Mouse (Mus musculus) heart, embryonic 16.5 days (tissue): ENCODE data around the gene Camk1d. TPM values are rescaled to one million over a fixed set of nuclear protein-coding genes. Genes with fewer than 3 reads are reported as not detected.

ENCODE experiments used
- ATAC-seq: fragments of 200-750 bp; cut with Nextera tagmentation; replicated peaks from 2 replicates; pipeline ENCODE4 v1.8.0; 2017; ENCODE audit warnings: moderate number of reproducible peaks; ENCODE audit not compliant: insufficient read depth, low FRiP score; ENCODE audit errors: extremely low read depth
- H3K27ac ChIP-seq: fragments of 300-500 bp; sonication (generic); 2 replicates; pipeline ENCODE4 v1.5.1; 2014; ENCODE audit warnings: mild to moderate bottlenecking, low read length, control low read depth, moderate library complexity
- H3K27me3 ChIP-seq: fragments of 300-500 bp; sonication (generic); 2 replicates; pipeline ENCODE4 v1.6.1; 2014; ENCODE audit warnings: low read length, mixed read lengths; ENCODE audit not compliant: control insufficient read depth, insufficient read depth
- H3K36me3 ChIP-seq: fragments of 300-500 bp; sonication (generic); 2 replicates; pipeline ENCODE4 v1.6.1; 2014; ENCODE audit not compliant: control insufficient read depth, insufficient read depth
- H3K4me1 ChIP-seq: fragments of 300-500 bp; sonication (generic); 2 replicates; pipeline ENCODE4 v1.6.1; 2014; ENCODE audit warnings: low read length, mixed read lengths; ENCODE audit not compliant: control insufficient read depth, insufficient read depth
- H3K4me2 ChIP-seq: fragments of 300-500 bp; sonication (generic); 2 replicates; pipeline ENCODE4 v1.6.1; 2014; ENCODE audit warnings: low read depth, mild to moderate bottlenecking, control low read depth, low read length
- H3K4me3 ChIP-seq: fragments of 300-500 bp; sonication (generic); 2 replicates; pipeline ENCODE4 v1.5.1; 2014; ENCODE audit warnings: mild to moderate bottlenecking, control low read depth, low read length
- H3K9ac ChIP-seq: fragments of 300-500 bp; sonication (generic); 2 replicates; pipeline ENCODE4 v1.6.1; 2014; ENCODE audit warnings: low read length, control low read depth
- H3K9me3 ChIP-seq: fragments of 300-500 bp; sonication (generic); replicated peaks from 2 replicates; pipeline ENCODE4 v1.6.1; 2016; ENCODE audit warnings: low read length; ENCODE audit not compliant: control insufficient read depth
- WGBS: fragments of 180-500 bp; shearing (Covaris S2); extraction: QIAGEN DNeasy Blood & Tissue Kit; methylation state at CpG from one replicate; pipeline ENCODE4 v1.1.7; 2014; 5-methylcytosine and 5-hydroxymethylcytosine counted together
- polyA plus RNA-seq: library from polyadenylated mRNA; unstranded; fragments of >200 nt; fragmentation: Nextera tagmentation; extraction: Ambion mirVana; gene quantifications from 2 replicates; pipeline ENCODE4 v1.2.1, GENCODE M21; 2015

Gene Camk1d
- polyA plus RNA-seq, 1 experiment from 2014 or later: 5.9 TPM

- Histone ChIP-seq H3K27ac (no peak overlapping the region), H3K4me3 (no peak overlapping the region), H3K9ac (no peak overlapping the region), H3K4me1 (no peaks in the 10 kb centered on the region), H3K27me3 (no peaks in the 10 kb centered on the region), H3K4me2 (no peak overlapping the region), H3K9me3 (no peaks in the 10 kb centered on the region), H3K36me3 (no peaks in the 10 kb centered on the region)
- WGBS: 66% methylated on average over 8 of the region's 8 CpGs
- ATAC-seq: no peak
Observed at GRCm38 (mm10) chr2:5321660-5322295, 392.5 kb downstream of the Camk1d start.

DNA sequence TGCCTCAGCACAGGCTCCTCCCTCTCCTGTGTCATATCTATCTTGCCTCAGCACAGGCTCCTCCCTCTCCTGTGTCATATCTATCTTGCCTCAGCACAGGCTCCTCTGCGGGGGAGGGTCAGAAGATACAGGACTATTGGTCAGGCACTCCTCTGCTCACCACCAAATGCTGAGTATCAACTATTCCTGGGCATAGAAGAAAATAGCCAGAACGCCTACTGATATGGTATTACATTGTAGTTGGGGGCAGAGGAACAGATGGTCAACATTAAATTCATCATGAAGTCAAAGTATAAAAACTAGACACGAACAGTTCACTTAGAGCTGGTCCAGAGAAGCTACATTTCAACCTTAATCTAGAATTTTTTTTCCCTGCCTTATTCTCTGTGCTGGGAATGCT, 395.2 kb downstream of the Camk1d start:
- Histone ChIP-seq H3K27ac (no peak overlapping the region), H3K4me2 (no peak overlapping the region), H3K36me3 (no peaks in the 10 kb centered on the region), H3K9ac (no peak overlapping the region), H3K4me3 (no peak overlapping the region), H3K9me3 (no peaks in the 10 kb centered on the region), H3K27me3 (no peaks in the 10 kb centered on the region), H3K4me1 (peaks cover 2% of the 10 kb centered on the region)
- no peak for ATAC-seq
- whole genome bisulfite sequencing: 83% methylated on average over 3 of the region's 3 CpGs

DNA sequence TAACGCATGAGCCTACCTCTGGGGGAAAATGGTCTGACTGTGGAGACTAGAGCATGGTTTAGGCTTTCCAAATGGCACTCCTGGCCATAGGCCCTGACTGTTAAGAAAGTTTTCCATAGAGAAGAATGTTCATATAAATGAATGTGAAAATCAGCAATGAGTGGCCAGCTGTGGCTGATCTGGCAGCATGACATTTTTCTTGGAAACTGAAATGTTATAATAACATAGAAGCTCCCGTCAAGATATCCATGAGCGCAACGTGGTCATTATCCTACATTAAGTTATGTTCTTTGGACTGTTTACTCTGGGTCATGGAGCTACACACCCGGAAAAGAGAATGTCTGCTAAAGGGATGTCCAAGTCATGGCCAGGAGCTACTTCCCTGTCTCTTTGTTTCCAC, 397.6 kb downstream of the Camk1d start:
- ATAC-seq: no peak
- WGBS: 73% methylated on average over 5 of the region's 5 CpGs
- H3K4me1 ChIP-seq: peaks cover 2% of the 10 kb centered on the region

GRCm38 (mm10) chr2:5316217-5316616, 398.1 kb downstream of the Camk1d start:
- Histone ChIP-seq H3K4me2 (no peak overlapping the region), H3K27ac (no peak overlapping the region), H3K9me3 (no peaks in the 10 kb centered on the region), H3K4me3 (no peak overlapping the region), H3K36me3 (no peaks in the 10 kb centered on the region), H3K9ac (no peak overlapping the region), H3K4me1 (peaks cover 2% of the 10 kb centered on the region), H3K27me3 (no peaks in the 10 kb centered on the region)
- ATAC-seq: no peak
- WGBS: 72% methylated on average over 4 of the region's 4 CpGs

More for the DNA sequence above, 397.6 kb downstream of the Camk1d start:
- Histone ChIP-seq H3K36me3 (no peaks in the 10 kb centered on the region), H3K4me2 (no peak overlapping the region), H3K9me3 (no peaks in the 10 kb centered on the region), H3K27ac (no peak overlapping the region), H3K27me3 (no peaks in the 10 kb centered on the region), H3K4me3 (no peak overlapping the region), H3K9ac (no peak overlapping the region)

DNA sequence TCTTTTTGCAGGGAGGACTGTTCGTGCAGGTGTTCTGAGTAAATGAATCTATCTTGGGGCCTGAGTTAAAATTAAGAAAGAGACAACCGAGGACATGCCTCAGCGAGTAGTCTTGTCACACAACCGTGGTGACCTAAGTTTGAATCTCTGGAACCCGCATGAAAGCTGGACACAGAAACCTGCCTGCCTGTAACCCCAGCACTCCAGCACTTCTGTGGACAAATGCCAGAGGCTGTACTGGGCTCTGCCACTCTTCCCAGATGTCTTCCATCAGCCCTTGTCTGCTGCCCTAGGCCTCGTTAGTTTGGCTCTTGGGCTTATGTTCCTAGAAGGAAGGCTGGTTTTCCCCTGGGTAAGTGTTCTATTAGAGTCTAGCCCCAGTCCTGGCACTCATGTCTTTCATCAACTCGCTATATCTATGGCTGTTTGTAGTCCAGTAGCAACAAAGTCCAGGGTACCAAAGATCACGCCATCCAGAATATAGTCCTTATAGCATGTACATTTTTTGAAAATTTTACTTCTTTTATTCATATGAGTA, 399.0 kb downstream of the Camk1d start:
- WGBS: 68% methylated on average over 8 of the region's 8 CpGs
- no peak overlapping the region for H3K27ac ChIP-seq
- H3K4me3 ChIP-seq: no peak overlapping the region

DNA sequence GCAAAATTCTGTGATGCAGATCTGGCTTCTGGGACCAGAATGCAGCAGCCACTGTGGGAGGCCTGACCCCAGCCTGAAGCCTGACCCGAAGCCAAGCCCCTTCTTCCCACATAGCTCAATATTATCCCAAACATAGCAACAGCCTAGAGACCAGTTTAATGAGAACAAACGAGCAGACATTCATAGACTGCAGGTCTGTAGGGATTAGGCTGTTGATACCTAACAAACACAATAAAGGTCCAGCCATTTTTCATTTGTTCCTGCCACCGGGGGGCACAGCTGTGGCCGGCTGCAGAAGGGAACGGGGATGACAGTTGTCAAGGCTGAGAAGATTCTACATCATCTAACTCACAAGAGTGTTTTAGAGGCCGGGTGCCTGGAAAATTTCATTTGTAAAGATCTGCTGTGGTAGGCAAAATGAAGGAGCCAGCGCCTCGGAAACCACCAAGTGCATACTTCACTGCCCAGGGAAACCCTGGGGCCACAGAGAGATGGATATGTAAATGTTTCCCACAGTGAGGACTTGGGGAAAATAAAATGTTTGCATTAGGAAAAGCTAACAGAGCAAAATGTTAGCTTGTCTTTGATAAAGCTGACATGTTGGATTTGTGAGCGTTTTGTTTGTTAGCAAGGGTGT, 399.7 kb downstream of the Camk1d start:
- peaks cover 2% of the 10 kb centered on the region for H3K4me1 ChIP-seq
- no peaks in the 10 kb centered on the region for H3K9me3 ChIP-seq
- H3K4me3 ChIP-seq: no peak overlapping the region
- no peaks in the 10 kb centered on the region for H3K36me3 ChIP-seq
- no peak overlapping the region for H3K27ac ChIP-seq
- WGBS: 46% methylated on average over 9 of the region's 9 CpGs
- ATAC-seq: no peak
- no peak overlapping the region for H3K9ac ChIP-seq
- H3K4me2 ChIP-seq: no peak overlapping the region
- no peaks in the 10 kb centered on the region for H3K27me3 ChIP-seq

More for the DNA sequence above, 399.0 kb downstream of the Camk1d start:
- Histone ChIP-seq H3K36me3 (no peaks in the 10 kb centered on the region), H3K4me1 (peaks cover 2% of the 10 kb centered on the region), H3K27me3 (no peaks in the 10 kb centered on the region), H3K9me3 (no peaks in the 10 kb centered on the region), H3K9ac (no peak overlapping the region), H3K4me2 (no peak overlapping the region)
- no peak for ATAC-seq

DNA sequence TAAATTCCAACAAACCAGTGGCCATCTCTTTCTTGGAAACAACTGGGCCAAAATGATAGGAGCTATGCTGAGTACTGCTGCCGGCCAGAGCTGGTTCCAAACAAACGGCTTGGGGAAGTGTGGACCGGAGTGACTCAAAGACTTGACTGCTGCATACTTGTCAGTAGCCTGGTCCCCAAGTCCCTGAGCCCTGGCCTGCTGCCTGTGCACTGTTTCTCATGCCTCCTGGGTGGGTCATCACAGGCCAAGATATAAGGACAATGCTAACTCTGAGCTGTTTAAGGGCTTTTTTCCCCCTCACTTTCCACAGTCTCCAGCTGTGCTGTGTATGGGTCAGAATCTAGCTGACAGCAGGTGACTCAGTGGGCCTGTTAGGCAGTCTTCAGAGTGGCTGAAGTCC, 409.2 kb downstream of the Camk1d start:
- WGBS: 64% methylated on average over 3 of the region's 3 CpGs

DNA sequence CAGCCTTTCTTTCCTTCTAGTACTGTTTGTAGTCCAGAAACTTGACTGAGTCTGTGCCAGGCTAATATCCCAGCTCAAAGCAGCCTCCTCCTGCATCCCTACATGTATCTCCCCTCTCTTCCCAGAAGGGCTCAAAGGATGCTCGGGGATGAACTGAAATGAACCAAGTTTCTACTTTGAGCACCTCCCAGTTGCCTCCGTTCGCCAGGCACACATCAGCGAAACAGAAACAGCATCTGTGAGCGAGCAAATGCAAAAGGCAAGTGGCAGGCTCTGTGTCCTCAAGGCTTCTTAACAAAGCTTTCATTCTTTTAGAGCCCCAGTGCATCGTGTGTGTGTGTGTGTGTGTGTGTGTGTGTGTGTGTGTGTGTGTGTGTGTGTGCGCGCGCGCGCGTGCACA, 409.9 kb downstream of the Camk1d start:
- no peak for ATAC-seq
- Histone ChIP-seq H3K9ac (no peak overlapping the region), H3K27me3 (no peaks in the 10 kb centered on the region), H3K36me3 (no peaks in the 10 kb centered on the region), H3K4me2 (no peak overlapping the region), H3K4me1 (no peaks in the 10 kb centered on the region), H3K9me3 (no peaks in the 10 kb centered on the region), H3K4me3 (no peak overlapping the region), H3K27ac (no peak overlapping the region)
- WGBS: 93% methylated on average over 12 of the region's 12 CpGs

More for the DNA sequence above, 409.2 kb downstream of the Camk1d start:
- H3K4me3 ChIP-seq: no peak overlapping the region
- H3K9ac ChIP-seq: no peak overlapping the region
- H3K9me3 ChIP-seq: no peaks in the 10 kb centered on the region
- no peak for ATAC-seq
- no peaks in the 10 kb centered on the region for H3K4me1 ChIP-seq
- no peak overlapping the region for H3K4me2 ChIP-seq
- no peaks in the 10 kb centered on the region for H3K27me3 ChIP-seq
- H3K36me3 ChIP-seq: no peaks in the 10 kb centered on the region
- H3K27ac ChIP-seq: no peak overlapping the region

DNA sequence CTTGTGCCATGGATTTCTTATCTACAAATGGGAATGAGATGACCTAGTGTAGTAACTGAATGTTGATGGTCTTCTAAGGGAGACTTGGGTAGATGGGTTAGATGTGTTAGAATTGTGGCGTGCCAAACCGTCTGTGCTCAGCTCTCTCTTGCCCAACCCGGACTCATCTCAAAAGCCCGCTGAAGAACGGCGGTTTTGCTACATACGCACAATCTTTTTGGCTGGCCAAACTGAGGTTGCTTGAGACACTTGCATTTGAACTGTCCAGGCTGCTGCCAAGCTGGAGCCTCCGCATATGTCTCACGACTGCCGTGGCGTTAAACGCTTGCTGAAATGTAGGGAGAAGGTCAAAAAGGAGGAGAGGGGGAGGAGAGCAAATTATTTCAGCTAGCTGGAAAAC, 413.0 kb downstream of the Camk1d start:
- Histone ChIP-seq H3K4me1 (no peaks in the 10 kb centered on the region), H3K27ac (no peak overlapping the region), H3K9me3 (no peaks in the 10 kb centered on the region), H3K4me3 (no peak overlapping the region), H3K36me3 (no peaks in the 10 kb centered on the region), H3K27me3 (no peaks in the 10 kb centered on the region), H3K4me2 (no peak overlapping the region), H3K9ac (no peak overlapping the region)
- 83% methylated on average over 12 of the region's 12 CpGs for WGBS
- ATAC-seq: no peak
